Mouse (Mus musculus) adrenal gland, postnatal 25 days (tissue): ENCODE measurements around the gene Med12. TPM values are rescaled to one million over a fixed set of nuclear protein-coding genes. Genes with fewer than 3 reads are reported as not detected.

Experiments
- total RNA-seq: library from RNA; stranded (reverse); gene quantifications from 2 replicates; pipeline ENCODE4 v1.2.3, GENCODE M21; 2021

The Med12 gene
- total RNA-seq, 1 experiment from 2014 or later: 42.3 TPM

Other genes starting within 250 kb of the Med12 start
- not detected in 2 replicates for gene Tex11, start 214.4 kb upstream of the Med12 start, total RNA-seq
- gene Slc7a3, start 188.0 kb upstream of the Med12 start, total RNA-seq: 0.58 TPM in 1 of 2 replicates, not detected in the other
- 35.7 and 52.4 TPM in 2 replicates for gene Snx12, start 51.5 kb upstream of the Med12 start, total RNA-seq
- gene Foxo4, start 19.5 kb upstream of the Med12 start, total RNA-seq: 28.5 and 40.7 TPM in 2 replicates
- gene Gm614, start 10.0 kb upstream of the Med12 start, total RNA-seq: not detected in 2 replicates
- gene Il2rg, start 5.8 kb upstream of the Med12 start, total RNA-seq: 8.3 and 9.7 TPM in 2 replicates
- gene Gm20489, start 5.0 kb upstream of the Med12 start, total RNA-seq: not detected in 2 replicates
- 13.5 and 15.0 TPM in 2 replicates for gene Nlgn3, start 25.1 kb downstream of the Med12 start, total RNA-seq
- 8.5 TPM in 1 of 2 replicates, not detected in the other for gene Gjb1, start 102.3 kb downstream of the Med12 start, total RNA-seq
- 77.9 and 131 TPM in 2 replicates for gene Zmym3, start 146.8 kb downstream of the Med12 start, total RNA-seq
- gene Nono, start 155.3 kb downstream of the Med12 start, total RNA-seq: 218 and 222 TPM in 2 replicates
- 0.94 and 1.2 TPM in 2 replicates for gene Itgb1bp2, start 175.1 kb downstream of the Med12 start, total RNA-seq